Mouse (Mus musculus): ENCODE results near the gene Fgfr2.

GRCm38 (mm10) chr7:132927201-132927600 is 195.9 kb downstream of the Fgfr2 start:
- TF ChIP-seq ZC3H11A (IDR thresholded peaks at IDR 0.05; ENCODE audit: borderline replicate concordance, low read depth, low read length) (no peak), HCFC1 (IDR thresholded peaks at IDR 0.05; ENCODE audit: borderline replicate concordance, insufficient read depth, low read length) (no peak)
